Mouse (Mus musculus) neural tube, embryonic 14.5 days (tissue): Measurements from ENCODE around the gene Car2. TPM values are rescaled to one million over a fixed set of nuclear protein-coding genes. Genes with fewer than 3 reads are reported as not detected.

Source experiments
- ATAC-seq: fragments of 200-750 bp; cut with Nextera tagmentation; 2 replicates; pipeline ENCODE4 v1.8.0; 2017; ENCODE audit warnings: low read depth, mild to moderate bottlenecking, moderate TSS enrichment, moderate library complexity
- H3K27ac ChIP-seq: fragments of 300-500 bp; sonication (generic); 2 replicates; pipeline ENCODE4 v1.5.1; 2014; ENCODE audit warnings: low read depth, mild to moderate bottlenecking, control low read depth, low read length, moderate library complexity, mixed read lengths
- H3K27me3 ChIP-seq: fragments of 300-500 bp; sonication (generic); 2 replicates; pipeline ENCODE4 v1.6.1; 2014; ENCODE audit warnings: low read length; ENCODE audit not compliant: control insufficient read depth, insufficient read depth
- H3K36me3 ChIP-seq: fragments of 300-500 bp; sonication (generic); 2 replicates; pipeline ENCODE4 v1.6.1; 2014; ENCODE audit warnings: low read length, mixed read lengths; ENCODE audit not compliant: control insufficient read depth, insufficient read depth
- H3K4me1 ChIP-seq: fragments of 300-500 bp; sonication (generic); 2 replicates; pipeline ENCODE4 v1.6.1; 2014; ENCODE audit warnings: low read length; ENCODE audit not compliant: control insufficient read depth, insufficient read depth
- H3K4me2 ChIP-seq: fragments of 300-500 bp; sonication (generic); 2 replicates; pipeline ENCODE4 v1.6.1; 2014; ENCODE audit warnings: mild to moderate bottlenecking, low read depth, low read length, control low read depth
- H3K4me3 ChIP-seq: fragments of 300-500 bp; sonication (generic); 2 replicates; pipeline ENCODE4 v1.5.1; 2014; ENCODE audit warnings: low read depth, low read length, control low read depth, mixed read lengths
- H3K9ac ChIP-seq: fragments of 300-500 bp; sonication (generic); replicated peaks from 2 replicates; pipeline ENCODE4 v1.6.1; 2014; ENCODE audit warnings: low read depth, mild to moderate bottlenecking, control low read depth, low read length, mixed read lengths
- H3K9me3 ChIP-seq: fragments of 300-500 bp; sonication (generic); 2 replicates; pipeline ENCODE4 v1.6.1; 2016; ENCODE audit warnings: low read length; ENCODE audit not compliant: control insufficient read depth
- WGBS: fragments of 180-500 bp; shearing (Covaris S2); extraction: QIAGEN DNeasy Blood & Tissue Kit; methylation state at CpG from one replicate; pipeline ENCODE4 v1.1.7; 2014; 5-methylcytosine and 5-hydroxymethylcytosine counted together
- polyA plus RNA-seq: library from polyadenylated mRNA; unstranded; fragments of >200 nt; fragmentation: Nextera tagmentation; extraction: Ambion mirVana; gene quantifications from 2 replicates; pipeline ENCODE4 v1.2.1, GENCODE M21; 2014

The Car2 gene
- polyA plus RNA-seq, 1 experiment from 2014 or later: 19.1 TPM

- no peak overlapping the region for H3K4me2 ChIP-seq
- H3K4me3 ChIP-seq: no peak overlapping the region
- H3K27ac ChIP-seq: no peak overlapping the region
- no peak overlapping the region for H3K9ac ChIP-seq
- no peaks in the 10 kb centered on the region for H3K27me3 ChIP-seq
- no peaks in the 10 kb centered on the region for H3K4me1 ChIP-seq
- whole genome bisulfite sequencing: 93% methylated on average over 3 of the region's 3 CpGs
- no peak for ATAC-seq
- no peaks in the 10 kb centered on the region for H3K9me3 ChIP-seq
- no peaks in the 10 kb centered on the region for H3K36me3 ChIP-seq
Observed at GRCm38 (mm10) chr3:14903380-14903779, 17.3 kb downstream of the Car2 start.

GRCm38 (mm10) chr3:14904165-14904564 lies 18.1 kb downstream of the Car2 start:
- no peak for ATAC-seq
- 91% methylated on average over 3 of the region's 3 CpGs for WGBS
- H3K36me3 ChIP-seq: no peaks in the 10 kb centered on the region

GRCm38 (mm10) chr3:14907271-14907670 lies 21.2 kb downstream of the Car2 start:
- no peaks in the 10 kb centered on the region for H3K9me3 ChIP-seq
- no peak for ATAC-seq
- no peak overlapping the region for H3K4me2 ChIP-seq
- H3K4me1 ChIP-seq: no peaks in the 10 kb centered on the region
- no peaks in the 10 kb centered on the region for H3K36me3 ChIP-seq
- no peaks in the 10 kb centered on the region for H3K27me3 ChIP-seq
- H3K9ac ChIP-seq: no peak overlapping the region
- H3K4me3 ChIP-seq: no peak overlapping the region
- no peak overlapping the region for H3K27ac ChIP-seq
- 32% methylated on average over 1 of the region's 1 CpGs for WGBS

More at GRCm38 (mm10) chr3:14904165-14904564, 18.1 kb downstream of the Car2 start:
- H3K4me2 ChIP-seq: no peak overlapping the region
- no peak overlapping the region for H3K4me3 ChIP-seq
- H3K27ac ChIP-seq: no peak overlapping the region
- H3K27me3 ChIP-seq: no peaks in the 10 kb centered on the region
- no peaks in the 10 kb centered on the region for H3K4me1 ChIP-seq
- H3K9me3 ChIP-seq: no peaks in the 10 kb centered on the region
- no peak overlapping the region for H3K9ac ChIP-seq

- Histone ChIP-seq H3K4me2 (no peak overlapping the region), H3K4me1 (no peaks in the 10 kb centered on the region), H3K9ac (no peak overlapping the region), H3K27me3 (no peaks in the 10 kb centered on the region), H3K9me3 (no peaks in the 10 kb centered on the region), H3K27ac (no peak overlapping the region), H3K36me3 (no peaks in the 10 kb centered on the region), H3K4me3 (no peak overlapping the region)
- 86% methylated on average over 4 of the region's 4 CpGs for WGBS
- no peak for ATAC-seq
Observed at GRCm38 (mm10) chr3:14911992-14912582, 26.0 kb downstream of the Car2 start.

GRCm38 (mm10) chr3:14913774-14914173 lies 27.7 kb downstream of the Car2 start:
- Histone ChIP-seq H3K9me3 (no peaks in the 10 kb centered on the region), H3K27me3 (no peaks in the 10 kb centered on the region), H3K27ac (no peak overlapping the region), H3K36me3 (no peaks in the 10 kb centered on the region), H3K4me3 (no peak overlapping the region), H3K4me1 (no peaks in the 10 kb centered on the region), H3K4me2 (no peak overlapping the region), H3K9ac (no peak overlapping the region)
- WGBS: 91% methylated on average over 4 of the region's 4 CpGs
- no peak for ATAC-seq

GRCm38 (mm10) chr3:14915355-14915754 lies 29.3 kb downstream of the Car2 start:
- 98% methylated on average over 2 of the region's 2 CpGs for WGBS
- Histone ChIP-seq H3K9me3 (no peaks in the 10 kb centered on the region), H3K4me3 (no peak overlapping the region), H3K36me3 (no peaks in the 10 kb centered on the region), H3K27ac (no peak overlapping the region), H3K4me2 (no peak overlapping the region), H3K9ac (no peak overlapping the region), H3K4me1 (no peaks in the 10 kb centered on the region), H3K27me3 (no peaks in the 10 kb centered on the region)
- ATAC-seq: no peak

- Histone ChIP-seq H3K9ac (no peak overlapping the region), H3K4me1 (no peaks in the 10 kb centered on the region), H3K27ac (no peak overlapping the region), H3K27me3 (no peaks in the 10 kb centered on the region), H3K4me3 (no peak overlapping the region), H3K4me2 (no peak overlapping the region), H3K36me3 (no peaks in the 10 kb centered on the region), H3K9me3 (no peaks in the 10 kb centered on the region)
- WGBS: 87% methylated on average over 2 of the region's 2 CpGs
- no peak for ATAC-seq
Observed at GRCm38 (mm10) chr3:14917261-14917660, 31.2 kb downstream of the Car2 start.

DNA sequence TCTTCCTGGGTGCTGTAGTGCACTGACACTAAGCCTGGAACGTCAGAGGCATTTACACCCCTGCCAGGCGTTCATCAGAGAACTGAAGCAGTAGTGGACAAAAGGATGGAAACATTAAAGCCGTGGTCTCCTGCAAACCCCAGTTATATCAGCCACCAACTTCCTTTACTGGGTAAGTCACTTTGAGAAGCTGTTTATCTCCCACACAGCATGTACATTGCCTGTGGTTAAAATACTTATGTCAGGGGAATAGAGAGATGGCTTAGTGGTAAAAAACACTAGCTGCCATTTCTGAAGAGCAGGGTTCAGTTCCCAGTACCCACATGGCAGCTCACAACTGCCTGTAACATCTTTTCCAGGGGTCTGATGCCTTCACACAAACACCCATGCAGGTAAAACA lies 58.6 kb downstream of the Car2 start:
- Histone ChIP-seq H3K4me3 (no peak overlapping the region), H3K9ac (no peak overlapping the region), H3K36me3 (no peaks in the 10 kb centered on the region), H3K9me3 (no peaks in the 10 kb centered on the region), H3K27me3 (no peaks in the 10 kb centered on the region), H3K4me2 (no peak overlapping the region), H3K27ac (no peak overlapping the region), H3K4me1 (no peaks in the 10 kb centered on the region)
- 51% methylated on average over 3 of the region's 3 CpGs for WGBS
- ATAC-seq: no peak

GRCm38 (mm10) chr3:14945627-14946026 lies 59.6 kb downstream of the Car2 start:
- H3K27me3 ChIP-seq: no peaks in the 10 kb centered on the region
- H3K4me3 ChIP-seq: no peak overlapping the region
- no peaks in the 10 kb centered on the region for H3K36me3 ChIP-seq
- 77% methylated on average over 2 of the region's 2 CpGs for WGBS
- no peak for ATAC-seq
- no peaks in the 10 kb centered on the region for H3K9me3 ChIP-seq
- H3K27ac ChIP-seq: no peak overlapping the region
- no peak overlapping the region for H3K9ac ChIP-seq
- H3K4me2 ChIP-seq: no peak overlapping the region
- H3K4me1 ChIP-seq: no peaks in the 10 kb centered on the region
